In the genomic region with DNA sequence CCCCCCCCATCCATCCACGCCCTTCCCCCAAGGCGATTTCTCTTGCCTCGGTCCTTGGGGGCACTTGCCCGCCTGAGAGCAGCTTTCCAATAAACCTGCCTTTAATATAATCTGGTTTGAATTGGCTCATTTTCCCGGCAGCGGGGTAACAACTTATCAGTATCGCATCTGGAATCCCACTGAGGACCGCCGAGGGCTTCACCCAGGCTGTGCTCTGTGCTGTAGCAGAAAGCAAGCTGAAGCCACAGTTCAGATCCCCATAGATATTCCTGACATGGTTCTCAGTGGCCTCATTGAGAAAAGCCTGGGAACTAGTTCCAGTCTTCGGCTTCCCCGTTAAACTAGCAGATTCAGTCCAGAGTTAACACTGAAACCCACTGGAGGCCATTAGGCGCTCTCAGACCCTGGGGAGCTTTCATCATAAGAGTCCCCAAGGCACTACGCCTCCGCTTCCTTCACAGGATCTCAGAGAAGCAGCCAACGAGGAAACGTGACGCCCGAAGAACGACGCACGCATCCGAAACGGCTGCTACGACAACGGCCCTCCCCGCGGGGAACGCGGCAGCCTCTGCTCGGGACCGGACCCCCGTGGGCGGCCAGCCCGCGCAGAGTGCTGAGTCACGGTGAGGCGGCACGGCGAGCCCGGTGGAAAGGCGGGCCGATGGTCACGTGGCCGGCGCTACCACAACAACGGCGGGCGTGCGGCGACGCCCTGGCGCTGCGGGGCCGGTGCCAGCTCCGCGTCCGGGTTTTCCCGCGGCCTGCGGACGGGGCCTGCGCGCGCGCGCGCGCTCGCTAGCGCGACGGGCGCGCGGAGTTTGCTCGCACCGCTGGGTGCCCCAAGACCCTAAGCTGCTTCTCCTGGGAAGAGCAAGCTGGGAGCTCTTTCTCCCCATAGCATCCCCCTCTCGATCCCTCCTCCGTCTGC, we compare ENCODE assay signal across 8 mouse cellular contexts. TPM values are rescaled to one million over a fixed set of nuclear protein-coding genes. Genes with fewer than 3 reads are reported as not detected.
DNase-seq lines count a peak whose midpoint lies in the region; ATAC-seq and TF ChIP-seq lines count a peak whose summit lies in the region.

No protein-coding gene starts in this region.

- H3K4me1 ChIP-seq in embryonic facial prominence, embryonic 11.5 days (ENCODE audit: control insufficient read depth, insufficient read depth, low read length) = no peaks in the 10 kb centered on the region
- H3K4me1 ChIP-seq in limb, embryonic 11.5 days (ENCODE audit: control insufficient read depth, insufficient read depth, low read length) = no peaks in the 10 kb centered on the region; the same call in 1 of the 2 replicates
- H3K4me1 ChIP-seq in midbrain, embryonic 13.5 days (replicated peaks) = peaks cover 14% of the 10 kb centered on the region
- no peaks in the 10 kb centered on the region; the same call in 1 of the 2 replicates for H3K4me1 ChIP-seq in small intestine, adult 2 months (ENCODE audit: control insufficient read depth, insufficient read depth, insufficient read length, low read length)

- under 1% methylated on average over 79 of the region's 79 CpGs for WGBS in embryonic facial prominence, embryonic 11.5 days
- WGBS in limb, embryonic 11.5 days = under 1% methylated on average over 76 of the region's 79 CpGs
- WGBS in midbrain, embryonic 13.5 days = under 1% methylated on average over 79 of the region's 79 CpGs
- WGBS in small intestine, adult 2 months = under 1% methylated on average over 79 of the region's 79 CpGs

- DNase-seq in 3134 (ENCODE audit: extremely low read depth, insufficient read length, low spot score) = peak; percentile 92
- DNase-seq in adrenal gland, postnatal 25 days = peak; percentile 98
- DNase-seq in embryonic facial prominence, embryonic 11.5 days (ENCODE audit: low spot score) = peak; percentile 89
- peak; percentile 100 for DNase-seq in heart, adult 11 months
- peak; percentile 97 for DNase-seq in kidney, adult 18-20 months
- peak; percentile 88 for DNase-seq in limb, embryonic 11.5 days (ENCODE audit: low spot score)

- H3K27ac ChIP-seq in embryonic facial prominence, embryonic 11.5 days (replicated peaks; ENCODE audit: low read depth, low read length) = peak overlapping the region; percentile 79
- H3K27ac ChIP-seq in limb, embryonic 11.5 days (replicated peaks; ENCODE audit: low read depth, low read length) = peak overlapping the region; percentile 72
- peak overlapping the region; percentile 84 for H3K27ac ChIP-seq in midbrain, embryonic 13.5 days
- H3K27ac ChIP-seq in small intestine, adult 2 months (ENCODE audit: insufficient read depth, low read depth, low read length) = peak overlapping the region; percentile 69

- H3K4me3 ChIP-seq in embryonic facial prominence, embryonic 11.5 days (ENCODE audit: low read depth, low read length) = peak overlapping the region; percentile 54
- peak overlapping the region; percentile 59 for H3K4me3 ChIP-seq in limb, embryonic 11.5 days (ENCODE audit: low read depth, low read length)
- peak overlapping the region; percentile 59 for H3K4me3 ChIP-seq in midbrain, embryonic 13.5 days (replicated peaks)
- H3K4me3 ChIP-seq in small intestine, adult 2 months (ENCODE audit: low read depth, low read length) = peak overlapping the region; percentile 85

- TF ChIP-seq CTCF in small intestine, adult 2 months (IDR thresholded peaks at IDR 0.05; ENCODE audit: extremely low read depth, insufficient read length, insufficient replicate concordance, low read depth, low read length) = no peak

- no peaks in the 10 kb centered on the region for H3K36me3 ChIP-seq in embryonic facial prominence, embryonic 11.5 days (replicated peaks; ENCODE audit: control insufficient read depth, insufficient read depth, low read depth, low read length)
- H3K36me3 ChIP-seq in limb, embryonic 11.5 days (ENCODE audit: control insufficient read depth, insufficient read depth, low read length) = no peaks in the 10 kb centered on the region
- H3K36me3 ChIP-seq in midbrain, embryonic 13.5 days = no peaks in the 10 kb centered on the region
- H3K36me3 ChIP-seq in small intestine, adult 2 months (ENCODE audit: control insufficient read depth, insufficient read depth, low read length) = no peaks in the 10 kb centered on the region

- H3K9ac ChIP-seq in embryonic facial prominence, embryonic 11.5 days (replicated peaks; ENCODE audit: low read length) = peak overlapping the region; percentile 71
- H3K9ac ChIP-seq in limb, embryonic 11.5 days (ENCODE audit: low read length) = peak overlapping the region; percentile 72
- H3K9ac ChIP-seq in midbrain, embryonic 13.5 days (replicated peaks) = peak overlapping the region; percentile 70

- ATAC-seq in embryonic facial prominence, embryonic 11.5 days (replicated peaks; ENCODE audit: insufficient number of reproducible peaks, low FRiP score, low TSS enrichment, low read depth) = peak; percentile 72
- ATAC-seq in limb, embryonic 11.5 days (ENCODE audit: insufficient number of reproducible peaks, low FRiP score, low TSS enrichment, low read depth) = peak; percentile 81
- peak; percentile 88 for ATAC-seq in midbrain, embryonic 13.5 days

- H3K4me2 ChIP-seq in embryonic facial prominence, embryonic 11.5 days (ENCODE audit: low read depth, low read length) = peak overlapping the region; percentile 66
- H3K4me2 ChIP-seq in limb, embryonic 11.5 days (ENCODE audit: low read depth, severe bottlenecking) = peak overlapping the region; percentile 80
- peak overlapping the region; percentile 65 for H3K4me2 ChIP-seq in midbrain, embryonic 13.5 days (replicated peaks)

- H3K9me3 ChIP-seq in embryonic facial prominence, embryonic 11.5 days (replicated peaks; ENCODE audit: control insufficient read depth, low read length) = no peaks in the 10 kb centered on the region
- H3K9me3 ChIP-seq in limb, embryonic 11.5 days (ENCODE audit: control insufficient read depth, low read length) = no peaks in the 10 kb centered on the region
- no peaks in the 10 kb centered on the region for H3K9me3 ChIP-seq in midbrain, embryonic 13.5 days

- peak; percentile 27; the same call in 1 of the 2 replicates for TF ChIP-seq POLR2A in small intestine, adult 2 months (IDR thresholded peaks at IDR 0.05; ENCODE audit: low read depth, low read length)

- no peaks in the 10 kb centered on the region for H3K27me3 ChIP-seq in embryonic facial prominence, embryonic 11.5 days (ENCODE audit: control insufficient read depth, insufficient read depth, low read length)
- no peaks in the 10 kb centered on the region for H3K27me3 ChIP-seq in limb, embryonic 11.5 days (ENCODE audit: control insufficient read depth, insufficient read depth, low read length)
- H3K27me3 ChIP-seq in midbrain, embryonic 13.5 days = 0 out of 2 replicates have a peak, but pooled peaks cover 14% of the 10 kb centered on the region
- H3K27me3 ChIP-seq in small intestine, adult 2 months (ENCODE audit: control insufficient read depth, insufficient read depth, low read length) = no peaks in the 10 kb centered on the region

RNA-seq across cellular contexts. Expression of a gene that starts 3.9 kb away (rescaled TPM):
- total RNA-seq in adrenal gland, postnatal 25 days (2021) = 38.0 and 48.3 TPM in 2 replicates
- polyA plus RNA-seq in embryonic facial prominence, embryonic 11.5 days (2014; fragmentation: Nextera tagmentation; extraction: Ambion mirVana) = 17.7 and 20.5 TPM in 2 replicates
- 12.3 and 14.4 TPM in 2 replicates for polyA plus RNA-seq in limb, embryonic 11.5 days (2014; fragmentation: Nextera tagmentation; extraction: Ambion mirVana)
- 16.3 and 16.8 TPM in 2 replicates for polyA plus RNA-seq in midbrain, embryonic 13.5 days (2015; fragmentation: Nextera tagmentation; extraction: Ambion mirVana)
- polyA plus RNA-seq in small intestine, adult 2 months (2012; rRNA removed) = 8.5 and 13.0 TPM in 2 replicates

Comparison
In these comparisons a context has a peak if more than half of its experiments do, and no peak if none do; other contexts are left out.
1. Peak in every context shown above with its lines: DNase-seq, ATAC-seq, H3K4me3 ChIP-seq and H3K27ac ChIP-seq.